Mouse (Mus musculus) 3T3-L1 (cell line): ENCODE measurements around the gene Evpl.

Experiments
- DNase-seq: peaks from one replicate; pipeline ENCODE4 v3.0.0-alpha.2; 2015; ENCODE audit warnings: low read depth, low spot score

Evpl gene

GRCm38 (mm10) chr11:116255090-116255981 lies 17.5 kb upstream of the Evpl start:
- no peak for DNase-seq

GRCm38 (mm10) chr11:116254627-116255026 lies 16.8 kb upstream of the Evpl start:
- DNase-seq = peak; percentile 76

GRCm38 (mm10) chr11:116253076-116253600 lies 15.3 kb upstream of the Evpl start:
- no peak for DNase-seq

GRCm38 (mm10) chr11:116250898-116251297 lies 13.0 kb upstream of the Evpl start:
- no peak for DNase-seq

- DNase-seq = no peak
Measured at GRCm38 (mm10) chr11:116247502-116248222, 9.8 kb upstream of the Evpl start.

- DNase-seq = no peak
Measured at GRCm38 (mm10) chr11:116245616-116246015, 7.7 kb upstream of the Evpl start.

- DNase-seq = no peak
Measured at GRCm38 (mm10) chr11:116244580-116244979, 6.7 kb upstream of the Evpl start.

- DNase-seq = no peak
Measured at GRCm38 (mm10) chr11:116241744-116242235, 3.9 kb upstream of the Evpl start.

- DNase-seq = peak; percentile 45
Measured at GRCm38 (mm10) chr11:116239797-116240196, 1.9 kb upstream of the Evpl start.

- no peak for DNase-seq
Measured at GRCm38 (mm10) chr11:116234901-116235300, 3.0 kb downstream of the Evpl start.

- DNase-seq = no peak
Measured at GRCm38 (mm10) chr11:116232427-116232826, 5.5 kb downstream of the Evpl start.

GRCm38 (mm10) chr11:116228699-116229098 lies 9.2 kb downstream of the Evpl start:
- DNase-seq = no peak

- DNase-seq = peak; percentile 88
Measured at GRCm38 (mm10) chr11:116226414-116226813, 11.5 kb downstream of the Evpl start.

GRCm38 (mm10) chr11:116222740-116223059 lies 15.2 kb downstream of the Evpl start:
- no peak for DNase-seq

GRCm38 (mm10) chr11:116221931-116222739 lies 15.7 kb downstream of the Evpl start:
- no peak for DNase-seq

GRCm38 (mm10) chr11:116219885-116220284 lies 18.0 kb downstream of the Evpl start:
- DNase-seq = peak; percentile 78

GRCm38 (mm10) chr11:116218737-116219400 lies 19.0 kb downstream of the Evpl start:
- DNase-seq = peak; percentile 100

GRCm38 (mm10) chr11:116218263-116218662 lies 19.6 kb downstream of the Evpl start:
- DNase-seq = peak; percentile 55

- DNase-seq = no peak
Measured at GRCm38 (mm10) chr11:116216549-116216948, 21.3 kb downstream of the Evpl start.

- no peak for DNase-seq
Measured at GRCm38 (mm10) chr11:116215991-116216390, 21.9 kb downstream of the Evpl start.

- DNase-seq = no peak
Measured at GRCm38 (mm10) chr11:116215181-116215580, 22.7 kb downstream of the Evpl start.
